Mouse (Mus musculus): Measurements from ENCODE around the gene Txndc5. TPM values are rescaled to one million over a fixed set of nuclear protein-coding genes. Genes with fewer than 3 reads are reported as not detected.

Txndc5 gene
- polyA plus RNA-seq, 1 experiment from 2014 or later = 87.7 TPM

GRCm38 (mm10) chr13:38544769-38545445 lies 16.3 kb upstream of the Txndc5 start:
- no peak for ATAC-seq
- Histone ChIP-seq H3K36me3 (ENCODE audit: control insufficient read depth, insufficient read depth, low read length) (no peaks in the 10 kb centered on the region), H3K4me2 (ENCODE audit: low read length) (no peak overlapping the region), H3K4me1 (ENCODE audit: control insufficient read depth, insufficient read depth, low read depth, low read length) (no peaks in the 10 kb centered on the region), H3K9ac (ENCODE audit: low read depth, low read length) (no peak overlapping the region), H3K9me3 (ENCODE audit: control insufficient read depth, low read length) (no peaks in the 10 kb centered on the region), H3K27ac (ENCODE audit: low read depth, low read length) (no peak overlapping the region), H3K4me3 (ENCODE audit: low read length) (no peak overlapping the region), H3K27me3 (replicated peaks; ENCODE audit: control insufficient read depth, insufficient read depth, low read length) (no peaks in the 10 kb centered on the region)
- WGBS = 91% methylated on average over 8 of the region's 8 CpGs

GRCm38 (mm10) chr13:38543455-38544125 lies 15.0 kb upstream of the Txndc5 start:
- Histone ChIP-seq H3K4me1 (ENCODE audit: control insufficient read depth, insufficient read depth, low read depth, low read length) (no peaks in the 10 kb centered on the region), H3K27me3 (replicated peaks; ENCODE audit: control insufficient read depth, insufficient read depth, low read length) (no peaks in the 10 kb centered on the region), H3K27ac (ENCODE audit: low read depth, low read length) (no peak overlapping the region), H3K4me2 (ENCODE audit: low read length) (no peak overlapping the region), H3K9ac (ENCODE audit: low read depth, low read length) (no peak overlapping the region), H3K4me3 (ENCODE audit: low read length) (no peak overlapping the region), H3K9me3 (ENCODE audit: control insufficient read depth, low read length) (no peaks in the 10 kb centered on the region), H3K36me3 (ENCODE audit: control insufficient read depth, insufficient read depth, low read length) (no peaks in the 10 kb centered on the region)
- 73% methylated on average over 8 of the region's 8 CpGs for WGBS
- peak; percentile 48; the same call in 1 of the 2 replicates for ATAC-seq

- Histone ChIP-seq H3K4me2 (ENCODE audit: low read length) (no peak overlapping the region), H3K4me3 (ENCODE audit: low read length) (no peak overlapping the region), H3K27ac (ENCODE audit: low read depth, low read length) (no peak overlapping the region), H3K4me1 (ENCODE audit: control insufficient read depth, insufficient read depth, low read depth, low read length) (no peaks in the 10 kb centered on the region), H3K9me3 (ENCODE audit: control insufficient read depth, low read length) (no peaks in the 10 kb centered on the region), H3K9ac (ENCODE audit: low read depth, low read length) (no peak overlapping the region), H3K27me3 (replicated peaks; ENCODE audit: control insufficient read depth, insufficient read depth, low read length) (no peaks in the 10 kb centered on the region), H3K36me3 (ENCODE audit: control insufficient read depth, insufficient read depth, low read length) (no peaks in the 10 kb centered on the region)
- 95% methylated on average over 7 of the region's 7 CpGs for WGBS
- no peak for ATAC-seq
Measured at GRCm38 (mm10) chr13:38539192-38539900, 10.7 kb upstream of the Txndc5 start.

GRCm38 (mm10) chr13:38537521-38537920 lies 8.9 kb upstream of the Txndc5 start:
- Histone ChIP-seq H3K4me2 (ENCODE audit: low read length) (no peak overlapping the region), H3K4me1 (ENCODE audit: control insufficient read depth, insufficient read depth, low read depth, low read length) (no peaks in the 10 kb centered on the region), H3K9me3 (ENCODE audit: control insufficient read depth, low read length) (no peaks in the 10 kb centered on the region), H3K27me3 (replicated peaks; ENCODE audit: control insufficient read depth, insufficient read depth, low read length) (no peaks in the 10 kb centered on the region), H3K4me3 (ENCODE audit: low read length) (no peak overlapping the region), H3K9ac (ENCODE audit: low read depth, low read length) (no peak overlapping the region), H3K27ac (ENCODE audit: low read depth, low read length) (no peak overlapping the region), H3K36me3 (ENCODE audit: control insufficient read depth, insufficient read depth, low read length) (no peaks in the 10 kb centered on the region)
- no peak for ATAC-seq

GRCm38 (mm10) chr13:38534731-38535130 lies 6.1 kb upstream of the Txndc5 start:
- no peak overlapping the region for H3K9ac ChIP-seq (ENCODE audit: low read depth, low read length)
- H3K9me3 ChIP-seq (ENCODE audit: control insufficient read depth, low read length) = no peaks in the 10 kb centered on the region
- H3K27ac ChIP-seq (ENCODE audit: low read depth, low read length) = no peak overlapping the region
- no peak overlapping the region for H3K4me3 ChIP-seq (ENCODE audit: low read length)
- H3K4me2 ChIP-seq (ENCODE audit: low read length) = no peak overlapping the region
- H3K4me1 ChIP-seq (ENCODE audit: control insufficient read depth, insufficient read depth, low read depth, low read length) = no peaks in the 10 kb centered on the region
- WGBS = 90% methylated on average over 6 of the region's 6 CpGs
- H3K36me3 ChIP-seq (ENCODE audit: control insufficient read depth, insufficient read depth, low read length) = no peaks in the 10 kb centered on the region
- H3K27me3 ChIP-seq (replicated peaks; ENCODE audit: control insufficient read depth, insufficient read depth, low read length) = no peaks in the 10 kb centered on the region
- ATAC-seq = no peak

GRCm38 (mm10) chr13:38534016-38534415 lies 5.4 kb upstream of the Txndc5 start:
- Histone ChIP-seq H3K4me3 (ENCODE audit: low read length) (no peak overlapping the region), H3K4me2 (ENCODE audit: low read length) (no peak overlapping the region), H3K36me3 (ENCODE audit: control insufficient read depth, insufficient read depth, low read length) (no peaks in the 10 kb centered on the region), H3K9ac (ENCODE audit: low read depth, low read length) (no peak overlapping the region), H3K4me1 (ENCODE audit: control insufficient read depth, insufficient read depth, low read depth, low read length) (no peaks in the 10 kb centered on the region), H3K9me3 (ENCODE audit: control insufficient read depth, low read length) (no peaks in the 10 kb centered on the region), H3K27me3 (replicated peaks; ENCODE audit: control insufficient read depth, insufficient read depth, low read length) (no peaks in the 10 kb centered on the region), H3K27ac (ENCODE audit: low read depth, low read length) (no peak overlapping the region)
- no peak for ATAC-seq
- 75% methylated on average over 6 of the region's 6 CpGs for WGBS

GRCm38 (mm10) chr13:38533461-38533860 lies 4.8 kb upstream of the Txndc5 start:
- Histone ChIP-seq H3K36me3 (ENCODE audit: control insufficient read depth, insufficient read depth, low read length) (no peaks in the 10 kb centered on the region), H3K27me3 (replicated peaks; ENCODE audit: control insufficient read depth, insufficient read depth, low read length) (no peaks in the 10 kb centered on the region), H3K9ac (ENCODE audit: low read depth, low read length) (no peak overlapping the region), H3K4me3 (ENCODE audit: low read length) (no peak overlapping the region), H3K4me2 (ENCODE audit: low read length) (no peak overlapping the region), H3K4me1 (ENCODE audit: control insufficient read depth, insufficient read depth, low read depth, low read length) (no peaks in the 10 kb centered on the region), H3K27ac (ENCODE audit: low read depth, low read length) (no peak overlapping the region), H3K9me3 (ENCODE audit: control insufficient read depth, low read length) (no peaks in the 10 kb centered on the region)
- WGBS = 84% methylated on average over 10 of the region's 10 CpGs
- no peak for ATAC-seq

GRCm38 (mm10) chr13:38531498-38531897 lies 2.9 kb upstream of the Txndc5 start:
- Histone ChIP-seq H3K27me3 (replicated peaks; ENCODE audit: control insufficient read depth, insufficient read depth, low read length) (no peaks in the 10 kb centered on the region), H3K4me1 (ENCODE audit: control insufficient read depth, insufficient read depth, low read depth, low read length) (peaks cover 8% of the 10 kb centered on the region), H3K9ac (ENCODE audit: low read depth, low read length) (no peak overlapping the region), H3K9me3 (ENCODE audit: control insufficient read depth, low read length) (no peaks in the 10 kb centered on the region), H3K4me3 (ENCODE audit: low read length) (no peak overlapping the region), H3K4me2 (ENCODE audit: low read length) (no peak overlapping the region), H3K36me3 (ENCODE audit: control insufficient read depth, insufficient read depth, low read length) (no peaks in the 10 kb centered on the region), H3K27ac (ENCODE audit: low read depth, low read length) (no peak overlapping the region)
- WGBS = 92% methylated on average over 4 of the region's 4 CpGs
- no peak for ATAC-seq

GRCm38 (mm10) chr13:38529576-38529975 lies 952 bp upstream of the Txndc5 start:
- H3K9me3 ChIP-seq (ENCODE audit: control insufficient read depth, low read length) = no peaks in the 10 kb centered on the region
- WGBS = 93% methylated on average over 6 of the region's 6 CpGs
- no peak overlapping the region for H3K4me2 ChIP-seq (ENCODE audit: low read length)
- H3K27me3 ChIP-seq (replicated peaks; ENCODE audit: control insufficient read depth, insufficient read depth, low read length) = no peaks in the 10 kb centered on the region
- H3K4me1 ChIP-seq (ENCODE audit: control insufficient read depth, insufficient read depth, low read depth, low read length) = peaks cover 14% of the 10 kb centered on the region
- H3K36me3 ChIP-seq (ENCODE audit: control insufficient read depth, insufficient read depth, low read length) = no peaks in the 10 kb centered on the region
- H3K9ac ChIP-seq (ENCODE audit: low read depth, low read length) = no peak overlapping the region
- ATAC-seq = no peak
- no peak overlapping the region for H3K27ac ChIP-seq (ENCODE audit: low read depth, low read length)
- no peak overlapping the region for H3K4me3 ChIP-seq (ENCODE audit: low read length)

Data from hindbrain, embryonic 16.5 days (tissue).